Mouse (Mus musculus) T-helper 1 cell (primary cell): ENCODE measurements around the gene Gabrg2.

Experiments
- in situ Hi-C: fragments of 300-600 bp; cut with MboI, MseI; formaldehyde crosslinking; loops from one replicate; pipeline ENCODE4 v1.15.1; 2025; ENCODE audit warnings: high pct_unique_total_duplicates

Gene Gabrg2

GRCm38 (mm10) chr11:42000190-42001098, at the start of gene Gabrg2:
TSS of gene Gabrg2 (minus strand) at chr11:42000857.
- in situ Hi-C loops, result loop anchor here (10.0 kb wide), 1 partner anchor 396 kb away; no protein-coding TSS in a partner anchor

GRCm38 (mm10) chr11:42048201-42048600, 47.5 kb upstream of the Gabrg2 start:
- in situ Hi-C loops, result no loop called here

- in situ Hi-C loops, result no loop called here
Measured at GRCm38 (mm10) chr11:41999468-41999881, 1.2 kb downstream of the Gabrg2 start.

GRCm38 (mm10) chr11:41980152-41980551, 20.5 kb downstream of the Gabrg2 start:
- in situ Hi-C loops, result no loop called here

- in situ Hi-C loops, result no loop called here
Measured at GRCm38 (mm10) chr11:41968595-41968994, 32.1 kb downstream of the Gabrg2 start.

GRCm38 (mm10) chr11:41962706-41963105, 38.0 kb downstream of the Gabrg2 start:
- in situ Hi-C loops, result no loop called here

- in situ Hi-C loops, result loop anchor here (10.0 kb wide), 1 partner anchor 751 kb away; no protein-coding TSS in a partner anchor
Measured at GRCm38 (mm10) chr11:41953550-41953949, 47.1 kb downstream of the Gabrg2 start.

GRCm38 (mm10) chr11:41951898-41952297, 48.8 kb downstream of the Gabrg2 start:
- in situ Hi-C loops, result loop anchor here (10.0 kb wide), 1 partner anchor 753 kb away; no protein-coding TSS in a partner anchor

- in situ Hi-C loops, result no loop called here
Measured at GRCm38 (mm10) chr11:41945471-41945870, 55.2 kb downstream of the Gabrg2 start.

GRCm38 (mm10) chr11:41937979-41938378, 62.7 kb downstream of the Gabrg2 start:
- in situ Hi-C loops, result no loop called here

GRCm38 (mm10) chr11:41918864-41919263, 81.8 kb downstream of the Gabrg2 start:
- in situ Hi-C loops, result no loop called here

- in situ Hi-C loops, result no loop called here
Measured at GRCm38 (mm10) chr11:41914066-41914465, 86.6 kb downstream of the Gabrg2 start.

GRCm38 (mm10) chr11:41903661-41904060, 97.0 kb downstream of the Gabrg2 start:
- in situ Hi-C loops, result no loop called here
